ENCODE assay signal across 18 mouse cellular contexts in genomic region chr7:70046691-70047414, GRCm38 (mm10).
A peak's percentile ranks its signal among the peaks of the same experiment; 100 is the strongest.
DNase-seq lines count a peak whose midpoint lies in the region; ATAC-seq lines count a peak whose summit lies in the region.
"Had no signal": no experiment of that assay in that cellular context is flagged by ENCODE, and none has a peak within 500 bp of the region (broad histone marks: within the 10 kb centered on the region; RNA-seq: fewer than 3 reads in every experiment).

No protein-coding gene starts in this region.

- no peak overlapping the region for H3K9ac ChIP-seq in forebrain, embryonic 14.5 days (ENCODE audit: low read length)
- no peak overlapping the region for H3K9ac ChIP-seq in midbrain, embryonic 15.5 days
- H3K9ac ChIP-seq: embryonic facial prominence, embryonic 13.5 days; kidney, embryonic 15.5 days; midbrain, embryonic 12.5 days; neural tube, embryonic 12.5 days had no signal

- no peak overlapping the region for H3K4me3 ChIP-seq in forebrain, embryonic 14.5 days (ENCODE audit: low read depth, low read length)
- no peak overlapping the region for H3K4me3 ChIP-seq in hindbrain, embryonic 10.5 days
- H3K4me3 ChIP-seq in midbrain, embryonic 15.5 days, result no peak overlapping the region
- H3K4me3 ChIP-seq: embryonic facial prominence, embryonic 13.5 days; kidney, embryonic 15.5 days; midbrain, embryonic 12.5 days; neural tube, embryonic 12.5 days had no signal

- H3K36me3 ChIP-seq in forebrain, embryonic 14.5 days (ENCODE audit: control insufficient read depth, insufficient read depth, low read length), result no peaks in the 10 kb centered on the region
- H3K36me3 ChIP-seq in hindbrain, embryonic 10.5 days, result no peaks in the 10 kb centered on the region
- H3K36me3 ChIP-seq in midbrain, embryonic 15.5 days (replicated peaks), result no peaks in the 10 kb centered on the region
- H3K36me3 ChIP-seq: embryonic facial prominence, embryonic 13.5 days; G1E; kidney, embryonic 15.5 days; midbrain, embryonic 12.5 days; neural tube, embryonic 12.5 days had no signal

- H3K4me1 ChIP-seq in forebrain, embryonic 14.5 days (ENCODE audit: control insufficient read depth, insufficient read depth, low read length), result peaks cover 4% of the 10 kb centered on the region; the same call in 1 of the 2 replicates
- peaks cover 15% of the 10 kb centered on the region for H3K4me1 ChIP-seq in hindbrain, embryonic 10.5 days (replicated peaks)
- no peaks in the 10 kb centered on the region for H3K4me1 ChIP-seq in midbrain, embryonic 15.5 days
- H3K4me1 ChIP-seq: embryonic facial prominence, embryonic 13.5 days; neural tube, embryonic 12.5 days had no signal

- no peaks in the 10 kb centered on the region for H3K9me3 ChIP-seq in forebrain, embryonic 14.5 days (replicated peaks; ENCODE audit: control insufficient read depth, low read length)
- no peaks in the 10 kb centered on the region for H3K9me3 ChIP-seq in hindbrain, embryonic 10.5 days
- no peaks in the 10 kb centered on the region for H3K9me3 ChIP-seq in midbrain, embryonic 15.5 days
- H3K9me3 ChIP-seq: embryonic facial prominence, embryonic 13.5 days; kidney, embryonic 15.5 days; midbrain, embryonic 12.5 days; neural tube, embryonic 12.5 days had no signal

- 54% methylated on average over 17 of the region's 17 CpGs for WGBS in forebrain, embryonic 14.5 days
- 44% methylated on average over 17 of the region's 17 CpGs for WGBS in hindbrain, embryonic 10.5 days
- 38% methylated on average over 17 of the region's 17 CpGs for WGBS in midbrain, embryonic 15.5 days

- DNase-seq in left cerebral cortex, postnatal 4 days, result peak; percentile 75
- no peak for DNase-seq in left cerebral cortex, postnatal 10 days (ENCODE audit: extremely low spot score in 1 of 2, low spot score in 2 of 2)
- DNase-seq in forebrain, embryonic 14.5 days (ENCODE audit: low spot score), result peak; percentile 33
- DNase-seq in hindbrain, embryonic 10.5 days (ENCODE audit: low spot score), result peak; percentile 7
- DNase-seq in frontal cortex, postnatal 10 days (ENCODE audit: low spot score in 2 of 2), result no peak
- no peak for DNase-seq in lung, postnatal 25 days (ENCODE audit: low spot score)
- DNase-seq in embryo, embryonic 10.5 days (ENCODE audit: low spot score), result no peak
- DNase-seq: adrenal gland, postnatal 25 days; cerebellum, adult 8-10 months; lung, adult 18-20 months; lung, postnatal 4 days; right cerebral cortex, postnatal 4 days had no signal

- no peak overlapping the region for H3K27ac ChIP-seq in forebrain, embryonic 14.5 days (ENCODE audit: low read depth, low read length)
- no peak overlapping the region; the same call in 1 of the 2 replicates for H3K27ac ChIP-seq in hindbrain, embryonic 10.5 days
- no peak overlapping the region for H3K27ac ChIP-seq in midbrain, embryonic 15.5 days
- H3K27ac ChIP-seq: embryonic facial prominence, embryonic 13.5 days; kidney, embryonic 15.5 days; midbrain, embryonic 12.5 days; neural tube, embryonic 12.5 days had no signal

- H3K4me2 ChIP-seq in forebrain, embryonic 14.5 days (ENCODE audit: low read length), result no peak overlapping the region
- no peak overlapping the region for H3K4me2 ChIP-seq in midbrain, embryonic 15.5 days
- H3K4me2 ChIP-seq: embryonic facial prominence, embryonic 13.5 days; kidney, embryonic 15.5 days; midbrain, embryonic 12.5 days; neural tube, embryonic 12.5 days had no signal

- ATAC-seq in forebrain, embryonic 14.5 days, result peak; percentile 67
- ATAC-seq in midbrain, embryonic 15.5 days (replicated peaks), result peak; percentile 73

- H3K27me3 ChIP-seq in forebrain, embryonic 14.5 days (replicated peaks; ENCODE audit: control insufficient read depth, insufficient read depth, low read length), result no peaks in the 10 kb centered on the region
- 0 out of 2 replicates have a peak, but pooled peaks cover 5% of the 10 kb centered on the region for H3K27me3 ChIP-seq in hindbrain, embryonic 10.5 days (ENCODE audit: insufficient read depth, poor library complexity, severe bottlenecking)
- H3K27me3 ChIP-seq in midbrain, embryonic 15.5 days (replicated peaks), result no peaks in the 10 kb centered on the region
- H3K27me3 ChIP-seq: embryonic facial prominence, embryonic 13.5 days; kidney, embryonic 15.5 days; neural tube, embryonic 12.5 days had no signal

- intact Hi-C loops in left cerebral cortex, postnatal 4 days (cut with DNase I), result no loop called here
- intact Hi-C loops in left cerebral cortex, postnatal 10 days (cut with DNase I), result no loop called here

Comparison
In these comparisons a context has a peak if more than half of its experiments do, and no peak if none do; other contexts are left out.
1. DNase-seq: peak in left cerebral cortex, postnatal 4 days (single experiment), forebrain, embryonic 14.5 days (single experiment) and hindbrain, embryonic 10.5 days (single experiment); none in left cerebral cortex, postnatal 10 days (0 of 2), frontal cortex, postnatal 10 days (0 of 2), lung, postnatal 25 days (single experiment) and embryo, embryonic 10.5 days (single experiment).